Mouse (Mus musculus) cerebellum, postnatal 14 days (tissue): ENCODE data around the gene St8sia1.

Experiments
- DNase-seq, 2 experiments: peaks; one replicate each; pipeline ENCODE4 v3.0.0; 2021; ENCODE audit warnings: mixed read lengths in 2 of 2

The St8sia1 gene

GRCm38 (mm10) chr6:142863881-142864280 lies 100.4 kb downstream of the St8sia1 start:
- DNase-seq, result no peak

DNA sequence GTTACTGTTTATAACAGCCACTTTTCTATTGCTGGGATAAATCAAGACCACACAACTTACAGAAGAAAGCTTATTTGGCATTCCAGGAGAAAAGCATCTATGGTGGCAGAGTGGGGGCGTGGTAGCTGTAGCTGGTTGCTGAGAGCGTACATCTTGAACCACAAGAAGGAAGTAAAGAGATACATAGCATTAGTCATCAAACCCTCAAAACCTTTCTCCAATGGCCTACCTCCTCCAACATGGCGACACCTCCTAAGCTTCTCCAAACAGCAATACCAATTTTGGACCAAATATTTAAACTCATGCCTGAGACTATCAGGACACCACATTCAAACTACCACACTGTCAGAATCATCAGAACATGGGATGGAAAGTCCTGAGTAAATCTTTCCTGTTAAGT lies 102.0 kb downstream of the St8sia1 start:
- no peak for DNase-seq

GRCm38 (mm10) chr6:142860396-142860795 lies 103.9 kb downstream of the St8sia1 start:
- no peak for DNase-seq

DNA sequence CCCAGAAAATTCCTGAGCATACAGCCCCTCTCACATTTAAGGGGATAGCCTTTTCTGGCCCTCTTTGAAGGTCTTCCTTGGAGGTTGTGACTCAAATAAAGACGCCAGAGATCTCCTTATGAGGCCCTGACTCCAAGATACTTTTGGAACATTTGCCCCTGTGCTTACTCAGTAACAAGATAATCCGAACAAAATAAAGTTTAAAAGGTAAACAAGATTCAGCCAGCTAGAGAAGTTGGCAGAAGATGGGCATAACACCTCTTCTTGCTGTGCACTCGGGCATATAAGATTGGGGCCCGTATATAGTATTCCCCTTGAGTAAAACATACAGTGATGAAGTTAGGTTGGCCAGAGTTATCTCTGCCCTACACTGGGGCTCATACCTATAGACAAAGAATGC lies 104.3 kb downstream of the St8sia1 start:
- no peak for DNase-seq

DNA sequence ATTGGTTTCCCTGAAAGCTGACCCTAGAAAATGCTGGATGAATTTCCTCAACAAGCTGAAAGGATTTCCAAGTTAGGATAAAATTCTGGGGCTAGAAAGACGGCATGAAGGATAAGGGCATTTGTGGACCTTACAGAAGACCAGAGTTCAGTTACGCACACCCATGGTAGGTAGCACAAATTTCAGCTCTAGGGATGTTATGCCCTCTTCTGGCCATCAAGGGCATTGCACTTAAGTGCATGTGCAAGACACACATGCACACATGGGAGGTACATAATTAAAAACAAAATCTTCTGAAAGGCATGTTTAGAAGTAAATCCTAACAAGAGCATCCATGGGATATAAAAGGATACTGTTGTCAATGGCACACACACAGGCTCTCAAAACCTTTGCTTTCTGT lies 105.3 kb downstream of the St8sia1 start:
- DNase-seq, result peak; percentile 34 to 56

- no peak for DNase-seq
Observed at GRCm38 (mm10) chr6:142856258-142856874, 107.9 kb downstream of the St8sia1 start.

DNA sequence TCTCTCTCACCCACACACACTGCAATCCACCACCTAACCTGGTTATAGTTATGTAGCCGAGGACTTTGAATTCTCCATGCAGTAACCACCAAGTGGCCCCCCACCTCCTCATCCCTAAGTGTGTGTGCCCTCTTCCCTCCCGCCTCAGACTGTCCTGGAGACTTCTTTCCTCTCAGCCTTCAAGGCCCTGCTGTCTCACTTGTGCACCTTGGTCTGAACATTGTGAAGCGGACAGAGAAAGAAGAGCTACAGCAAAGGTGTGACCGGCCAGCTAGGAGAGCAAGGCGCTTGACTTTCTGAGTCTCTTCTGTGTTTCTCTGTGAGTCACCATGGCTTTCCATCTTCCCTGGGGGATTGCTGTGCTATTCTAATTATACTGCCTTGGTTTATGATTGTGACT lies 108.5 kb downstream of the St8sia1 start:
- no peak for DNase-seq

DNA sequence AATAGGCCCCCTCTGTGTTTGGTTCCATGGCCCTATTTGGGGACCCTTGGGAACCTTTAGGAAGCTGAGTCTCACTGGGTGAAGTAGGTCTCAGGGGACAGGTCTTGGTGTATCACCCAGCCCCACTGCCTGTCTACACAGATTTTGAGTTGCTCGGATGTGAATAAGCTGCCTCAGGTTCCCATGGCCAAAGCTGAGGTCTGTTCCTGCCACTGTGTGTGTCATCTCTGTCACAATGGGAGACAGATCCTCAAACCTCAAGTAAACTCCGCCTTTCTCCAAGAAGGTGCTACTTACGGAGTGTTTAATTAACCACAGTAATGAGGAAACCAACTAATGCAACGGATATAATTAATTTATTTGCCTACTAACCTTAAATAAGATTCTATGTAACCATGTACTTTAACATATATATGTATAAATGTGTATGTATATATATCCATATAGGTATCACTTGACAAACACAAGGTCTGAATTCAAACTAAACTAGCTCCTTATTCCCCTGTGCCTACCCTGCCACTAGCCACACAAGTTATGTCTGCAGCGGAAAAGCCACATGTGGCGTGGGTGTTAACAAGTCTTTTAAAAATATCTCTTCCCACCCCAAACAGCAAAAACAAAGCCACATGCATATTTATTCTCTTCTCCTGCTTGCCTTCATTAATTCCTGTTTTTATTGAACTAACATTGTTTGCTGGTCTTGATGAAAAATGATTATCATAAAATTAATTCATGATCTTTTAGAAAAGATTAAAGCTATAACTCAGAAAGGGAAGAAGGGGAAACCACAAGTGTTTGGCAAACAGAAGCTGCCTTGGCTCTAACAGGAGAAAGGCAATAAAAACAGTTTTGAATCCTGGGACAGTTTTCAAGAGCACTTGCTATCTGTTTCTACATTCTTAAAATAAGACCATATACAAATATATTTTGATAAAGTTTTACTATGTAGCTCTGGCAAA lies 111.6 kb downstream of the St8sia1 start:
- DNase-seq, result no peak

- DNase-seq, result peak in 1 of 2 experiments; percentile 12
Observed at GRCm38 (mm10) chr6:142850436-142850835, 113.8 kb downstream of the St8sia1 start.

GRCm38 (mm10) chr6:142849326-142849725 lies 114.9 kb downstream of the St8sia1 start:
- no peak for DNase-seq

GRCm38 (mm10) chr6:142847914-142848674 lies 116.2 kb downstream of the St8sia1 start:
- no peak for DNase-seq

- no peak for DNase-seq
Observed at GRCm38 (mm10) chr6:142846855-142847254, 117.4 kb downstream of the St8sia1 start.

DNA sequence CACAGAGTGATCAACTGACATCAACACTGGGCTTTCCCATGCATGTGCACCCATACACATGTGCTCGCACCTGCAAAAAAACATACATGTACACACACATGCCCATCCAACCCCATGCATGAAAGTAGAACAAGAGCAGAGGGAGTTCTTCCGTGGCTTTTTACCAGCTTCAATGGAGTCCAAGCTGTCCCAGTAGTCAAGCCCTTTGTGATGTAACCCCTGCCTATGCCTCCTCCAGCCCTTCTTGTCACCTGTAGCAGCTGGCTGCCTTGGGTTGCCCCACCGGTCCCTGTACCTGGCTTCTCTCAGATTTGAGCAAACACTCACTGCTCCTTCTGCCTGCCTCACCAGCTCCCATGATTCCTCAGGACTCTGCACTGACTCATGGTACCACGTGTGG lies 119.2 kb downstream of the St8sia1 start:
- DNase-seq, result no peak

DNA sequence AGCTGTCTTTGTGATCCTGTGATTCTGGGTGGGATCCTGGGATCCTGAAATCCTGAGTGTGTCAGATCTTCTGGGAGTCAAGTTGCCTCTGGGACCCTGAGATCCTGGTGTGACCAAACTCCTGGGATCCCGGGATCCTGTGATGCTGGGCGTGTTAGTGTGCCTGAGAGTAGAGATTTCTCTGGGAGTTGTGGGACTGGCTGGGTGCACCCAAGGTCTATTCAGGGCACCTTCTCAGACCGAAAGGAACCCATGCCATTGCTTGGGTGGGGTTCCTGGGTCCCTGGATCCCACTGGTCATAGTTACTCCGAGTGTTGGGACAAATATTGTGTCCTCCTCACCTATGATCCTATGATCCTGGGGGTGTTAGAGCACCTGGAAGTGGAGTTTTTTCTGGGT lies 120.2 kb downstream of the St8sia1 start:
- DNase-seq, result no peak

DNA sequence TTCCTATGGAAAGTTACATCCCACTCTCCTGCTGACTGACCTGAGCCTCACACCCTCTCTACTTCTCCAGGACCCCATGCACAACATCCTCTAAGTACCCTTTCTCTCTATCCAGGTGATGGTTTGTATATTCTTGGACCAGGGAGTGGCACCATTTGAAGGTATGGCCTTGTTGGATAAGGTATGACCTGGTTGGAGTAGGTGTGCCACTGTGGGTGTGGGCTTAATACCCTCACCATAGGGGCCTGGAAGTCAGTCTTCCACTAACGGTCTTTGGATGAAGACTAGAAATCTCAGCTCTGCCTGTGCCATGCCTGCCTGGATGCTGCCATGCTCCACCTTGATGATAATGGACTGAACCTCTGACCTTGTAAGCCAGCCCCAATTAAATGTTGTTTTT lies 125.8 kb downstream of the St8sia1 start:
- no peak for DNase-seq

GRCm38 (mm10) chr6:142837326-142837725 lies 126.9 kb downstream of the St8sia1 start:
- no peak for DNase-seq

DNA sequence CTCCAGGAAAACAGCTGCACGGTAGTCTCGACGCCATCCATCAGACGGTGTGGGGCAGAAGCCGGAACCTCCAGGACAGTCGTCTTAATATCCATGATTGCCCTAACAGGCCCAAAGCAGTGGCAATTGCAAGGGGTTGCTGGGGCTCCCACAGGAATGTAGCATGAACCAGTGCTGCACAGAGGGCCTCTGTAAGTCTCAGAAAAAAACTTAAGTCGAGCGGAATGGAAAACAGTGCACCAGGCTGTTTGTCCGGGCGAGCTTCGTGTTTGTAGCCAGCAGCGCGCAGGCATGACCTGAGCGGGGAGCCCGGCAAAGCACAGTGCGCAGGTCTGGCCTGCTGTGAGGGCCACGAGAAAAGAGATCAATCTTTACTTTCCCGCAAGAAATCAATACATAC lies 128.5 kb downstream of the St8sia1 start:
- peak in 1 of 2 experiments; percentile 8 for DNase-seq

GRCm38 (mm10) chr6:142834911-142835310 lies 129.3 kb downstream of the St8sia1 start:
- DNase-seq, result no peak

DNA sequence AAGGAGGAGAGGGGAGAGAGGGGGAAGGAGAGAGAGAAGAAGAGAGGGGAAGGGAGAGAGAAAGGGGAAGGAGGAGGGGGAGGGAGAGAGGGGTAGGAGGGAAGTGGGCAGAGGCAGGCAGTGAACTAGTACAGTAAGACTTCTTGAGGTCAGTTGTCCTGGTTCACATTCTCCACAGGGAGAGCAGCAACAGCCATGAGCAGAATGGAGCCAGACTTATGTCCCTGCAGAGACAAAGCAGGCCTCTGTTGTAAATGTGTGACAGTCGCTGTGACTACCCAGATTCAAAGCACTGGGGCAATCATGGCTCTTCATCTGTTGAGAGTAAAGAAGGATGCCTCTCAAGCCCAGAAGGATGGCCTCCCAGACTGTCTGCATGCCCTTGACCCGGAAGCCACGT lies 132.5 kb downstream of the St8sia1 start:
- no peak for DNase-seq

- no peak for DNase-seq
Observed at GRCm38 (mm10) chr6:142831243-142831642, 133.0 kb downstream of the St8sia1 start.

DNA sequence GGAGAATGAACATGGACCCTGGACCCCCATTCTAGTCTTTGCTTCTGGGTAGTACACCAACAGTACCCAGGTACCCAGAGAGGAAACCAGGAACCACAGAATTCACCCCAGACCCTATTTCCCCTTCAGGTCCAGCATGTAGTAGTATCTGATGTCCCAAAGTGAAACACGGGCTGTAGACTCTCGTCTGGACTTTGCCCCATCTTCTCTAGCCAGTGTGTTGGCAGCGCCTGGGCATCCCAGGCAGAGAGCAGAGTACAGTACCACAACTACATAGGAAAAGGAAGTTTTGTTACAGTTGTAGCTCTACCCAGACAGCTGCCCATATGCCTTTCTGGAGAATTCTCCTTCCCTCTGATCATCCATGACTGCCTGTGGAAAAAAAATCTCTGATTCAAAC lies 134.0 kb downstream of the St8sia1 start:
- DNase-seq, result no peak

DNA sequence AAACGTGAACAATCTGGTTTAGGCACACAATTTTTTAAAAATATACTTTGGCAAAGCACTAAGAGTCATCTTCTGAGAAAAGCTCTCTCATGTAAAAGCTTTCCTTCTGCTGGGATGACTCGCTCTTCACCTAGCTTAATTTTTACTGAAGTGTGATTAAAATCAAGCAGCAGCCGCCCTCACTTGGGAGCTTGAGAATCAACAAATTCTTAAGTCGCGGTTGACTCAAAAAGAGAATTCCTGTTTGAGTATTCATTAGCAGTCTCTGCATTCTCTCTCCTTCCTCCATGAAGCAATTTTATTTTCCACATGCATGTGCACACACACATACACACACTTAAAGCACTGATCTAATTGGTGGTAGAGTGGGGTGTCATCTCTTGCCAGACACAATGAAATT lies 138.8 kb downstream of the St8sia1 start:
- DNase-seq, result no peak

DNA sequence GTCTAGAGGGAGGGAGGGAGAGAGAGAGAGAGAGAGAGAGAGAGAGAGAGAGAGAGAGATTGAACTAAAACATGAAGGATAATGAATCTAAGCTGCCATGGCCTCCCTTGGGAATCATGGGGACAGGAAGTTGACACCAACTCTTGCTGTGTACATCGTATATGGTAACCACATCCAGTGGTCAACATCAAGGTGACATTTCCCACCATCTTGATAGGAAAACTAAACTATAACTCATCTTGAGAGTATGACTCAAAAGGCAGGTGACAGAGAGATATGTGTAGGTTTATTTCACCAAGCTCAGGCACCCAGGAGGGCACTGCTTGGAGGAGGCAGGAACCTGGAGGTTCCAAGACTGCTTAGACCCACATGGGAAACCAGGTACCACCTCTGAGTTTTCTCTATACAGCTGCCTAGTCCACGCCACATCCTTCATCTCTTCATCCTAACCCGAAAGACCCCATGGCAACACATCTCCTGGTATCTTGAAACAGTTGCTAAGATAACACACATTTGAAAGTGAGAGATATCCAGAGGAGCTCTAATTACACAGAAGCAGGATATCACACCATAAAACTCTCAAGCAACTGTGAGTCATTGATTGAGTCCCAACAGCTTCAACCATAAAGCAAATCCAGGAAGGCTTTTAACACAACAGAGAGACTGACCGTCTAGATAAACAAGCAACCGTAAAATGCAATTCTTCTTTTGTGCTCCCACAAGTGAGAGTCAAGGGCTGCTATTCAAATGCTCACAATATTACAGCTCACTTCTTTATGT lies 141.1 kb downstream of the St8sia1 start:
- DNase-seq, result no peak
